Mouse (Mus musculus) bone marrow macrophage, adult 2 months (primary cell): ENCODE data around the gene Cpeb4.

ENCODE experiments used
- CTCF ChIP-seq: IDR thresholded peaks from 2 replicates; pipeline ENCODE4 v1.5.1; 2012; ENCODE audit warnings: low read depth, mild to moderate bottlenecking, low read length, moderate library complexity
- POLR2A ChIP-seq: IDR thresholded peaks from 2 replicates; pipeline ENCODE4 v1.6.1; 2012; ENCODE audit warnings: mild to moderate bottlenecking, low read depth, low read length, borderline replicate concordance

GRCm38 (mm10) chr11:31831451-31831850, 40.6 kb upstream of the Cpeb4 start:
- TF ChIP-seq CTCF, result no peak
- TF ChIP-seq POLR2A, result no peak
